Mouse (Mus musculus): ENCODE data around the gene Tma7. TPM values are rescaled to one million over a fixed set of nuclear protein-coding genes. Genes with fewer than 3 reads are reported as not detected.

Gene Tma7
- total and polyA plus RNA-seq, 3 experiments, result 366 to 400 TPM; not detected in 1

DNA sequence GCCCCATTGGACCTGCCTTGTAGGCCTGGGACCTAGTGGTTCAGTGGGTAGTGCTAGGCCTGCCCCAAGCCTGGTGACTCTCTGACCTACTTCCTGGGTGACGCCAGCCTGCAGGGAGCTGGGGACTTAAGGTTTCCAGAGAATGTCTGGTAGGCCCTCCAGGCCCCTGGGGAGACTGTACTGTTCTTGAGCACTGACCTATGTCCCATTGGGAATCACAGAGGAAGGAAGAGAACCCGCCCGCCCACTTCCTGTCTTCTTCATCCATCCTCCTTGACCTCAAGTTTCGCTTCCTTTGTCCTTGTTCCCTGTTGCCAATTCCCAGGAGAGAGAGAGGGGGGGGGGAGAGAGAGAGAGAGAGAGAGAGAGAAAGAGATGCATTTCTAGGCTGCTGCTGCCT lies 35.7 kb upstream of the Tma7 start:
- H3K27ac ChIP-seq (ENCODE audit: control insufficient read depth, low read depth, low read length), result no peak overlapping the region
- H3K36me3 ChIP-seq (ENCODE audit: control insufficient read depth in 1 of 2, insufficient read depth in 2 of 2, low read length in 2 of 2), result peaks cover 0 to 1% of the 10 kb centered on the region in 2 experiments; a peak in 2 of 4 replicates
- H3K4me3 ChIP-seq (ENCODE audit: control insufficient read depth in 1 of 2, insufficient read depth in 1 of 2, low read depth in 2 of 2, low read length in 2 of 2), result no peak overlapping the region
- H3K4me1 ChIP-seq (ENCODE audit: control insufficient read depth in 1 of 2, insufficient read depth in 2 of 2, low read length in 2 of 2), result peaks cover 2 to 6% of the 10 kb centered on the region in 2 experiments; a peak in 2 of 4 replicates
- DNase-seq (ENCODE audit: low read depth, low spot score), result no peak
- H3K79me2 ChIP-seq (ENCODE audit: control insufficient read depth, insufficient read depth, low read length, poor library complexity), result no peaks in the 10 kb centered on the region
- no peaks in the 10 kb centered on the region for H3K9me3 ChIP-seq (replicated peaks; ENCODE audit: insufficient read depth, low read length)
- no peak for TF ChIP-seq POLR2A (IDR thresholded peaks at IDR 0.05; ENCODE audit: control insufficient read depth in 1 of 2, insufficient read depth in 1 of 2, low read depth in 1 of 2, low read length in 2 of 2, poor library complexity in 1 of 2)
- no peak for TF ChIP-seq JUND (IDR thresholded peaks at IDR 0.05; ENCODE audit: low read depth, low read length)
- no peak for TF ChIP-seq KAT2A (conservative IDR thresholded peaks at IDR 0.05; ENCODE audit: low read depth, low read length)
- no peak for TF ChIP-seq TCF12 (IDR thresholded peaks at IDR 0.05; ENCODE audit: low read depth, low read length)
- TF ChIP-seq NELFE (IDR thresholded peaks at IDR 0.05; ENCODE audit: low read depth, low read length), result no peak
- TF ChIP-seq ZMIZ1 (IDR thresholded peaks at IDR 0.05; ENCODE audit: low read depth, low read length), result no peak
- no peak for TF ChIP-seq UBTF (IDR thresholded peaks at IDR 0.05; ENCODE audit: borderline replicate concordance, insufficient read depth, low read depth, low read length)
- TF ChIP-seq BHLHE40 (IDR thresholded peaks at IDR 0.05; ENCODE audit: borderline replicate concordance, low read depth, low read length), result no peak
- no peak for TF ChIP-seq NRF1 (IDR thresholded peaks at IDR 0.05; ENCODE audit: insufficient read depth, low read depth, low read length, poor library complexity, severe bottlenecking)
- no peak for TF ChIP-seq POLR2AphosphoS2 (IDR thresholded peaks at IDR 0.05; ENCODE audit: low read length)
- no peak for TF ChIP-seq CHD2 (IDR thresholded peaks at IDR 0.05; ENCODE audit: low read length)
- TF ChIP-seq MAZ (IDR thresholded peaks at IDR 0.05; ENCODE audit: low read depth, low read length), result no peak
- no peak for TF ChIP-seq SIN3A (IDR thresholded peaks at IDR 0.05; ENCODE audit: low read length)
- TF ChIP-seq POLR2AphosphoS5 (IDR thresholded peaks at IDR 0.05; ENCODE audit: borderline replicate concordance, low read depth, low read length), result no peak
- TF ChIP-seq USF1 (IDR thresholded peaks at IDR 0.05; ENCODE audit: low read depth, low read length), result no peak
- no peak for TF ChIP-seq GABPA (IDR thresholded peaks at IDR 0.05; ENCODE audit: low read depth, low read length)
- no peak for TF ChIP-seq HCFC1 (IDR thresholded peaks at IDR 0.05; ENCODE audit: low read depth, low read length)
- TF ChIP-seq MAX (IDR thresholded peaks at IDR 0.05; ENCODE audit: low read length), result no peak
- no peak for TF ChIP-seq E2F4 (IDR thresholded peaks at IDR 0.05; ENCODE audit: borderline replicate concordance, low read depth, low read length)
- H3K27me3 ChIP-seq (ENCODE audit: control insufficient read depth in 1 of 2, insufficient read depth in 2 of 2, low read length in 2 of 2), result no peaks in the 10 kb centered on the region; a peak in 1 of 4 replicates
- H3K9ac ChIP-seq (ENCODE audit: control insufficient read depth, low read depth, low read length, poor library complexity, severe bottlenecking), result no peak overlapping the region

GRCm38 (mm10) chr9:109116205-109116604 lies 33.8 kb upstream of the Tma7 start:
- DNase-seq (ENCODE audit: low read depth, low spot score), result no peak
- Histone ChIP-seq H3K36me3 (ENCODE audit: control insufficient read depth in 1 of 2, insufficient read depth in 2 of 2, low read length in 2 of 2) (no peaks in the 10 kb centered on the region), H3K9ac (ENCODE audit: control insufficient read depth, low read depth, low read length, poor library complexity, severe bottlenecking) (no peak overlapping the region), H3K79me2 (ENCODE audit: control insufficient read depth, insufficient read depth, low read length, poor library complexity) (no peaks in the 10 kb centered on the region), H3K4me3 (ENCODE audit: control insufficient read depth in 1 of 2, insufficient read depth in 1 of 2, low read depth in 2 of 2, low read length in 2 of 2) (no peak overlapping the region), H3K27me3 (ENCODE audit: control insufficient read depth in 1 of 2, insufficient read depth in 2 of 2, low read length in 2 of 2) (no peaks in the 10 kb centered on the region; a peak in 2 of 4 replicates), H3K4me1 (ENCODE audit: control insufficient read depth in 1 of 2, insufficient read depth in 2 of 2, low read length in 2 of 2) (no peaks in the 10 kb centered on the region), H3K27ac (ENCODE audit: control insufficient read depth, low read depth, low read length) (no peak overlapping the region), H3K9me3 (replicated peaks; ENCODE audit: insufficient read depth, low read length) (no peaks in the 10 kb centered on the region)
- TF ChIP-seq MAX (IDR thresholded peaks at IDR 0.05; ENCODE audit: low read length) (no peak), SIN3A (IDR thresholded peaks at IDR 0.05; ENCODE audit: low read length) (no peak), POLR2A (IDR thresholded peaks at IDR 0.05; ENCODE audit: control insufficient read depth in 1 of 2, insufficient read depth in 1 of 2, low read depth in 1 of 2, low read length in 2 of 2, poor library complexity in 1 of 2) (no peak), GATA1 (IDR thresholded peaks at IDR 0.05; ENCODE audit: low read depth, low read length) (no peak), MYB (IDR thresholded peaks at IDR 0.05; ENCODE audit: low read depth, low read length) (no peak), BHLHE40 (IDR thresholded peaks at IDR 0.05; ENCODE audit: borderline replicate concordance, low read depth, low read length) (no peak), MAZ (IDR thresholded peaks at IDR 0.05; ENCODE audit: low read depth, low read length) (no peak)

All from MEL (cell line).